Mouse (Mus musculus) adrenal gland, postnatal 36 days (tissue): ENCODE measurements around the gene Kat8. TPM values are rescaled to one million over a fixed set of nuclear protein-coding genes. Genes with fewer than 3 reads are reported as not detected.
"Not testable (repeated sequence)": the region's sequence is repeated elsewhere in the genome, so short reads cannot be mapped to it uniquely, and the experiment has no call there.

Experiments used
- DNase-seq, 2 experiments: peaks; one replicate each; pipeline ENCODE4 v3.0.0; 2021; ENCODE audit warnings: mixed read lengths in 1 of 2
- long read RNA-seq, 2 experiments: library from polyadenylated mRNA; stranded (forward); transcript quantifications; one replicate each; pipeline ENCODE4 v2.0.0; 2021; ENCODE audit warnings: borderline sequencing depth in 2 of 2
- total RNA-seq, 2 experiments: library from RNA; stranded (reverse); gene quantifications; 2 replicates each; pipeline ENCODE4 v1.2.3; 2021

Gene Kat8
- 10 to 100 TPM; 25.9 to 27.9 TPM for total RNA-seq
- long read RNA-seq, experiment 1, transcript Kat8-201 (11 exons, 1,579 nt): major isoform, 36 of 38 reads
- long read RNA-seq, experiment 1, partial matches to known transcripts: 1 of 38 reads
- long read RNA-seq, experiment 1, other reads (novel, unspliced or antisense): 1 of 38 reads
- long read RNA-seq, experiment 2, transcript Kat8-201 (11 exons, 1,579 nt): major isoform, 8 of 9 reads
- long read RNA-seq, experiment 2, partial matches to known transcripts: 0 of 9 reads
- long read RNA-seq, experiment 2, other reads (novel, unspliced or antisense): 1 of 9 reads

DNA sequence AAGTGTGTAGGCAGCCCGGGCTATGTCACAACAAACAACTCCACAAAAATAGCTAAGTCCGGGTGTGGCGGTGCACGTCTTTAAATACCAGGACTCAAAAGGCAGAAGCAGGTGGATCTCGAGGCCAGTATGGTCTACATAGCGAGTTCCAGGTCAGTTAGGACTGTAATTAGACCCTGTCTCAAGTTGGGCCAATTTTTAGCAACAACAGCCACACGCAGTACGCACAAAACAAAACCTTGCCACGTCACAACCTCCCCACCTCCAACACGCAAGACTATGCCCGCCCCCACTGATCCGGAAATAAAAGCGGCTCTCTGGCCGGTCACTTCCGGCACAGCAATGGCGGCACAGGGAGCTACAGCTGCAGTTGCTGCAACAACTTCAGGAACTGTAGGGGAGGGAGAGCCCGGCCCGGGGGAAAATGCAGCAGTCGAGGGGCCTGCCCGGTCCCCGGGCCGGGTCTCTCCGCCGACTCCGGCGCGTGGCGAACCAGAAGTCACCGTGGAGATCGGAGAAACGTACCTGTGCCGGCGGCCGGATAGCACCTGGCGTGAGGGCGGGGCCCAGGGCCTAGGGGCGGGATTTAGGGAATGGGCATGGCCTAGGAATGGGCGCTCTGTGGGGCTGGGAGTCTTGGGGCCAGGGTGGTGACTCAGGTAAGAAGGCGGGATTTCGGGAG, at the start of gene Kat8:
Gene Kat8, plus strand, starts transcription at position 327 of the 682 bp plus-strand sequence.
- peak; percentile 90 to 92 for DNase-seq

- no peak for DNase-seq
Measured at GRCm38 (mm10) chr7:127866434-127866833, 45.9 kb upstream of the Kat8 start.

DNA sequence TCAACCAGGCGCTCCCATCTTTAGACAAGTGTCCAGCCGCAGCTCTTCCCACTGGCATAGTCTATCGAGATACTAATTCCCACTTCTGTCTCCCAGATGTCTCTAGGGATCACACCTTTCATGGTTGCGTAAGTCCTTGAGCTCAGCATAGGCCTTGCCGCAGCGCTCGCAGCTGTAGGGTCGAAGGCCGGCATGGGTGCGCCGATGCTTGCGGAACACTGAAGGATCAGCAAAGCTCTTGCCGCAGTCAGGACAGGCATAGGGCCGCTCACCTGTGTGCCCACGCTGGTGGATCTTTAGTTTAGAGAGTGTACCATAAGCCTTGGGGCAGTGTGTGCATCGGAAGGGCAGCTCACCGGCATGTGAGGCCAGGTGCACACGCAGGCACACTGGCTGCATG, 44.7 kb upstream of the Kat8 start:
- no peak for DNase-seq

GRCm38 (mm10) chr7:127869149-127869810, 43.0 kb upstream of the Kat8 start:
- no peak for DNase-seq

GRCm38 (mm10) chr7:127870136-127870821, 42.0 kb upstream of the Kat8 start:
- DNase-seq: no peak

DNA sequence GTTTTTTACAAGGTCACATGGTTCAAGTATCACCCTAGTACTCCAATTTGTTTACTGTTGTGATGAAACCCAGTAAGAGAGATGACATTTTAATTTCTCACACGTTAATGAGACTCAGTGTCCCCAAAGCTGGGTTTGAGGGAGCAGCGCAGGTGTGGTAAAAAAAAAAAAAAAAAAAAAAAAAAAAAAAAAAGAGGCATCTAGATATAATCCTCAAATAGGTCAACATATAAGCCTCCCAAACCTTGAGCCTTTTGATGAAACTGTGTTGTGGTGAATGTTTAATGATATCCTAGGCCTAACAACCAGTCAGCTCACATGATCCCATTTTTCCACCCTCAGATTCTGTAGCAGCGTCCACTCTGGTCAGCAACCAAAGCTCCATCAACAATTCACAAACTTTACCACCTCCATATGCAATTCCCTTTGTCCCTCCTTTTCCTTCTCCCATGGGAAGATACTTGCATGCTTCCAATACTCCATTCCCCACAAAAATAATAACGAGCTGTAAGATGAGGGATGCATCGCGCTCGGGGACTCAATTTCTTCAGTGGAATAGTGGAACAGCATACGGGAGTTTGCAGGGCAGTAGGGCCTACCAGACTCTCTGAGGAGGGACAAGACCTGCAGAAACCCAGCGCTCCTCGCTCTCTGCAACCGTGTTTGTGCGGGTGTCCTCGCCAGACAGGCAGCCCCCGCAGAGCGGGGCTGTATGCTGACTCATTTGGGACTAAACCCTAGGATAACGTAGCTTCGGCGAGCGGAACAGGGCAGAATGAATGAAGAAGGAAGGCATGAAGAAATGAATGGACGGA, 37.3 kb upstream of the Kat8 start:
- no peak for DNase-seq

DNA sequence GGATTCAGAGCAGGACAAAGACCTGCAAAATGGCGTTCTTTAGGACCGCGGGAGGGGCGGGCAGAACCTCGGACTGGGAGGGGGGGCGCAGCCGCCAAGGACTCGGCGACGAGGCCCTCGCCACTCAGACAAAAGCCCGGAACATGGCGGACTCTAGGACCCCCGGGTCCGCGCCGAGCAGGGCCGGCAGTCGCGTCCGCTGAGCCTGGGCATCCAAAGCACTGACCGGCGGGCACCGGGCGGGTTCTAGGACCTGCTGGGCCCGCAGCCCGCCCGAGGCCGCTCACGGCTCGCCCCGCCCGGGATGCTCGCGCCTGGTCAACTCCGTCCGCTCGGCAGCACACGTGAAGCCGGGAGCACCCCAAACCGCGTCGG, 36.7 kb upstream of the Kat8 start:
- peak; percentile 93 to 96 for DNase-seq

DNA sequence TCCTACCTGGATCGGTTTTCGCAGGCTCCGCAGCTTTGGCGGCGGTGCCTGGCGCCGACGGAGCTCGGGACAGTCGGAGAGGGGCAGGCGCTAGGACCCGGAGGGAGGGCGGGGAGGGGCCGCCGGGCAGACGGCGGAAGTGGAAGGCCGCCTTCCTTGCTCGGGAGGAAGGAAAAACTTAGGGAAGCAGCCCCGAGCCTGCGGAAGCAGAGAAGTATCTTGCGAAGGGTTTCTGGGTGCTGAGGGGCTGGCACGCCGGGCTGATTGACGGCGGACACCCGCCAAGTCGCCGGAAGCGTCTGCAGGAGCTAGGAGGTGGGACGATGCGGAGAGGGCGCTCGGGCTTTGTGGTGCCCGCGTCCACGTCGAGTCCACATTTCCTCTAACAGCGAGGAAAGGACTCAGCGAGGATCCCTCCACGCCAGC, 36.3 kb upstream of the Kat8 start, which contains the start of gene Zfp646:
Gene Zfp646, plus strand, starts transcription at position 181 of the 426 bp plus-strand sequence.
- peak; percentile 81 to 87 for DNase-seq

- peak; percentile 89 to 90 for DNase-seq
Measured at GRCm38 (mm10) chr7:127876467-127877348, 35.6 kb upstream of the Kat8 start, which contains the start of gene Zfp668. Gene Zfp668, minus strand, starts transcription at chr7:127876828.

DNA sequence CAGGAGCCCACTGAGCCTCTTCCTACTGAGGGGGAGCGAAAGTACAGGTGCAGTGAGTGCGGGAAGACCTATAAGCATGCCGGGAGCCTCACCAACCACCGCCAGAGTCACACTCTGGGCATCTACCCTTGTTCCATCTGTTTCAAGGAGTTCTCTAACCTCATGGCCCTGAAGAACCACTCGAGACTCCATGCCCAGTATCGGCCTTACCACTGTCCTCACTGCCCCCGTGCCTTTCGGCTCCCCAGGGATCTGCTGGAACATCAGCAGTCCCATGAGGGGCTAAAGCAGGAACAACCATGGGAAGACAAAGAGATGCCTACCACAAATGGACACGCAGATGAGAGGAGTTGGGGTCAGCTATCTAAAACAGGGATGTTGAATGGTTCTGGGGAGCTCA, 33.0 kb upstream of the Kat8 start:
- no peak for DNase-seq

DNA sequence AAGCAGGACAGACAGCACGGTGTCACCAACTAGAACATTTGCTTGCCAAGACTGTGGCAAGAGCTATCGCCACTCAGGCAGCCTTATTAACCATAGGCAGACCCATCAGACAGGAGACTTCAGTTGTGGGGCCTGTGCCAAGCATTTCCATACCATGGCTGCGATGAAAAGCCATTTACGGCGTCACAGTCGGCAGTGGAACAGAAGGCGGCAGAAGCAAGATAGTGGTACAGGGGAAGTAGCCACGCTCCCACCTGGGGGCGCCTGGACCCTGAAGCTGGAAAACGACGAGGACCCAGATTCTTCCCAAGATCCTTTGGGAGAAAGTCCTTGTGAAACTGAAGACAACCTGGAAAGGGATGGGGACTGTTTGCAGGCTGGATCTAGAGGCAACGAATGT, 31.9 kb upstream of the Kat8 start:
- DNase-seq: no peak

- peak; percentile 23 to 49 for DNase-seq
Measured at GRCm38 (mm10) chr7:127885951-127886350, 26.4 kb upstream of the Kat8 start.

- DNase-seq: no peak
Measured at GRCm38 (mm10) chr7:127886551-127886950, 25.8 kb upstream of the Kat8 start.

DNA sequence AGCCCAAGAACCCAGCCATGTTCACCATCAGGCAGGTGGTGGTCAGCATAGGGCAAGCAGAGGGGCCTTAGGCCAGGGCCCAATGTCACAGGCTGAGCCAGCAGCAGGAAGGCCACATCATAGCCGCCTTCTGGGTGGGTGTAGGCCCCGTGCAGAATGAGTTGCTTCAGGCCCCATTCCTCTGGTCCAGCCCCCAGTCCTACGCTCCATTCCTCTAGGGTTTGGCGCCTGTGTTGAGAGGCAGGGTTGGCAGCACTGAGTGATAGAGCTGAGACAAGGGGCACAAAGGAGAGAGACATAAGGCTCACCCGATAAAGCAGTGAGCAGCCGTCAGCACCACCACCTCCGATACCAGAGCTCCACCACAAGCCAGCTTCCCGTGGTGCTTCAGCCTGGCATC, 25.1 kb upstream of the Kat8 start:
- DNase-seq: no peak

DNA sequence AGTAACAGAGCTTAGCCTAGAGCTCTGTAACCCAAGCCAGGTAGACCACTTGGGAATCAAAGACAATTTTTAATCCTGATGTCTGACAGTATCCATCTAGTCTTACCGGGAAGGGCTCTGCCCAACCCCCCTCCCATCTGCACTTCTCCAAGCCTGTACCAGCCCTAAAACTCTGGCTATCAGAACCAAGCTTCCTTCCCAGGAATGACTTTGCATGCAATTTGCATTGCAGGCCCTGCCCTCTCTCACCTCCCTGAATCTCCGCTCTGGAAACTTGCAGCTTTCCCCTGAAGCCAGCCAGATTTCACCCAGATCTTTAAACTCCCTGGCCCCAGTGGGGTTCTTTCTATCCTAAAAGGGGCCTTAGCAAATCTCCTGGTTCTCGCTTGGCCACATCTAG, 24.5 kb upstream of the Kat8 start:
- no peak for DNase-seq

DNA sequence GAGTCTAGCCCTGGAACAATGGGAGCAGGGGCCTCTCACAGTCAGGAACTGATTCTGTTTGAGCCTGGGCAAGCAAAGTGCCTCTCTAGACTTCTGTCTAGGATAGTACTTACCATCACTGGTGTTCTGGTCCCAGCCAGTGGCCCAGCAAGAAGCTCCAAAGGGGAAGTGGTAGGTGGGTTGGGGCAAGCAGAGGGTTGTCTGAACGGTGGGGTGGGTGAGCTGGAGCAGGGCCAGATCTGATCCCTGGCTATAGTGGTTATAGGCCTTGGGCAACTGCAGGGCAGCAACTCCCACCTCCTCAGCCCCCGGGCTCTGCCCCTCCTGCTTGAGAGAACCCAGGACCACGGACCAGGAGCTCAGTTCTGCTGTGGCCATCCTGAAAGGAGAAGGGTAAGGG, 23.5 kb upstream of the Kat8 start:
- DNase-seq: no peak

DNA sequence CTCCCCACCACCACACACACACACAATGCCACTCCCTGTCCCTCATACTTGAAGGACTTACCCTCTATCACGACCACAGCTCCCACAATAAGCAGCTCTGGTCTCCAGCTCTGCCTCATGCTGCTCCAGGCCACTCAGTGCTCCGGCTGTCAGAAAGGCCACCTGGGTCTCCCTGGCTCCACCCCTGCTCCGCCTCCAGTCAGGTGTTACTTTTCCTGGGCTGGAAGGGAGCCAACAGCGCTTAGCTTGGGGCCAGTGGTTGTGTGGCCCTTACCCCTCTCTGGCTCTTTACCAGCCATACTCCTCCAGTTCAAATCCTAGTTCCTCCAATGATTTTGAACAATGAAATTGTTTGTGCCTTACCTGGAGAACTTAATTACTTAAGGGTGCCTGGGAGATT, 21.5 kb upstream of the Kat8 start, which contains the start of gene Prss53:
Gene Prss53, minus strand, starts transcription at position 173 of the 400 bp plus-strand sequence.
- DNase-seq: no peak

DNA sequence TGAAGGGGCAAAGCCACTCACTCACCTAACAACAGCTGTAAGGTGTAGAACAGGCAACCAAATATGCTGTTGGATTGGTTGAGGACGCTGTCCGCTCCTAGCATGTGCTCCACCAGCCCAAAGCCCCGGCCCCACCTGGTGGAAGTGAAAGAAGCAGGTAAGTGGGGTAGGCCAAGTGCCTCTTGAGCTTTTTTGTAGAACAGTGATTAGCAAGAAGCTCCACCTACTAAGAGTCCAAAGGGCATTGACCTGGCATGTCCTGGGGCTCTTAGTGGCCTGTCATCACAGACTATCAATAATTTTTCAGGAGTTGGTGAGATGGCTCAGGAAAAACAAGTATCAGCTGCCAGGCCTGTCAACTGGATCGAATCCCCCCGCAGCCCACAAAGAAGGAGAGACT, 17.8 kb upstream of the Kat8 start:
- no peak for DNase-seq

GRCm38 (mm10) chr7:127895442-127895841, 16.9 kb upstream of the Kat8 start, which contains the start of the genes Gm21974 and Vkorc1:
Gene Gm21974, minus strand, starts transcription at chr7:127895454.
Gene Vkorc1, minus strand, starts transcription at chr7:127895617.
- DNase-seq: peak; percentile 96 to 98

- not testable (repeated sequence) for DNase-seq
Measured at GRCm38 (mm10) chr7:127895891-127896290, 16.4 kb upstream of the Kat8 start.
